Mouse (Mus musculus) frontal cortex, postnatal 14 days (tissue): ENCODE data around the gene Sst.
"Not testable (repeated sequence)": the region's sequence is repeated elsewhere in the genome, so short reads cannot be mapped to it uniquely, and the experiment has no call there.

ENCODE experiments used
- DNase-seq, 2 experiments: peaks; one replicate each; pipeline ENCODE4 v3.0.0; 2022; ENCODE audit warnings: low spot score in 2 of 2

Sst gene

GRCm38 (mm10) chr16:23890636-23891035 lies at the start of gene Sst:
Gene Sst (minus strand): TSS chr16:23890958.
- DNase-seq, result no peak

GRCm38 (mm10) chr16:23934397-23934796 lies 43.6 kb upstream of the Sst start:
- no peak for DNase-seq

GRCm38 (mm10) chr16:23932294-23932693 lies 41.5 kb upstream of the Sst start, which contains the start of gene Rtp2:
Gene Rtp2 (minus strand): TSS chr16:23932394.
- no peak for DNase-seq

- no peak for DNase-seq
Observed at GRCm38 (mm10) chr16:23931275-23931674, 40.5 kb upstream of the Sst start.

- DNase-seq, result no peak
Observed at GRCm38 (mm10) chr16:23930426-23931073, 39.8 kb upstream of the Sst start.

GRCm38 (mm10) chr16:23927301-23928114 lies 36.8 kb upstream of the Sst start:
- DNase-seq, result no peak

GRCm38 (mm10) chr16:23922906-23923305 lies 32.1 kb upstream of the Sst start:
- no peak for DNase-seq

- DNase-seq, result no peak
Observed at GRCm38 (mm10) chr16:23921697-23922096, 30.9 kb upstream of the Sst start.

- DNase-seq, result no peak
Observed at GRCm38 (mm10) chr16:23919418-23919817, 28.7 kb upstream of the Sst start.

GRCm38 (mm10) chr16:23913401-23913800 lies 22.6 kb upstream of the Sst start:
- no peak for DNase-seq

- DNase-seq, result no peak
Observed at GRCm38 (mm10) chr16:23912741-23913140, 22.0 kb upstream of the Sst start.

- DNase-seq, result not testable (repeated sequence)
Observed at GRCm38 (mm10) chr16:23909015-23909354, 18.2 kb upstream of the Sst start.

GRCm38 (mm10) chr16:23908076-23909014 lies 17.6 kb upstream of the Sst start:
- not testable (repeated sequence) for DNase-seq

GRCm38 (mm10) chr16:23906586-23906985 lies 15.8 kb upstream of the Sst start:
- DNase-seq, result not testable (repeated sequence)

- no peak for DNase-seq
Observed at GRCm38 (mm10) chr16:23901411-23901810, 10.7 kb upstream of the Sst start.

GRCm38 (mm10) chr16:23900061-23900460 lies 9.3 kb upstream of the Sst start:
- peak in 1 of 2 experiments; percentile 8 for DNase-seq

- peak; percentile 60 to 86 for DNase-seq
Observed at GRCm38 (mm10) chr16:23898840-23899239, 8.1 kb upstream of the Sst start.

GRCm38 (mm10) chr16:23897984-23898586 lies 7.3 kb upstream of the Sst start:
- DNase-seq, result peak; percentile 58 to 71

- DNase-seq, result no peak
Observed at GRCm38 (mm10) chr16:23897486-23897885, 6.7 kb upstream of the Sst start.

- DNase-seq, result no peak
Observed at GRCm38 (mm10) chr16:23895135-23895534, 4.4 kb upstream of the Sst start.

GRCm38 (mm10) chr16:23890151-23890550 lies 607 bp downstream of the Sst start:
- DNase-seq, result no peak
